Comparison of ENCODE assay signal across 9 mouse cellular contexts in genomic region chr5:112228240-112229076, GRCm38 (mm10). TPM values are rescaled to one million over a fixed set of nuclear protein-coding genes. Genes with fewer than 3 reads are reported as not detected.
DNase-seq lines count a peak whose midpoint lies in the region; ATAC-seq and TF ChIP-seq lines count a peak whose summit lies in the region.
"Had no signal": no experiment of that assay in that cellular context is flagged by ENCODE, and none has a peak within 500 bp of the region (broad histone marks: within the 10 kb centered on the region; RNA-seq: fewer than 3 reads in every experiment).

No protein-coding gene starts in this region.

- under 1% methylated on average over 55 of the region's 57 CpGs for WGBS in lung, embryonic 15.5 days
- under 1% methylated on average over 57 of the region's 57 CpGs for WGBS in forebrain, embryonic 13.5 days
- 1% methylated on average over 54 of the region's 57 CpGs for WGBS in midbrain, postnatal 0 days

- peaks cover 14% of the 10 kb centered on the region for H3K4me1 ChIP-seq in lung, embryonic 15.5 days
- peaks cover 49% of the 10 kb centered on the region for H3K4me1 ChIP-seq in forebrain, embryonic 13.5 days
- peaks cover 14% of the 10 kb centered on the region; the same call in 1 of the 2 replicates for H3K4me1 ChIP-seq in midbrain, postnatal 0 days (ENCODE audit: insufficient read depth, low read length)

- no peak for TF ChIP-seq CTCF in midbrain, postnatal 0 days (IDR thresholded peaks at IDR 0.05)

- H3K4me2 ChIP-seq in lung, embryonic 15.5 days, result peak overlapping the region; percentile 50
- peak overlapping the region; percentile 95 for H3K4me2 ChIP-seq in forebrain, embryonic 13.5 days
- peak overlapping the region; percentile 88 for H3K4me2 ChIP-seq in midbrain, postnatal 0 days (ENCODE audit: low read depth, low read length, poor library complexity, severe bottlenecking)

- no peak; the same call in 1 of the 2 replicates for ATAC-seq in lung, embryonic 15.5 days (ENCODE audit: borderline replicate concordance, extremely low read depth, low FRiP score, low TSS enrichment)
- ATAC-seq in forebrain, embryonic 13.5 days, result peak; percentile 80
- ATAC-seq in midbrain, postnatal 0 days (ENCODE audit: low FRiP score), result peak; percentile 77

- no peaks in the 10 kb centered on the region for H3K36me3 ChIP-seq in lung, embryonic 15.5 days
- H3K36me3 ChIP-seq in forebrain, embryonic 13.5 days (ENCODE audit: poor library complexity, severe bottlenecking), result peaks cover 17% of the 10 kb centered on the region
- H3K36me3 ChIP-seq in midbrain, postnatal 0 days (ENCODE audit: insufficient read depth, low read length), result peaks cover under 1% of the 10 kb centered on the region; the same call in 1 of the 2 replicates

- H3K9me3 ChIP-seq in lung, embryonic 15.5 days, result no peaks in the 10 kb centered on the region
- no peaks in the 10 kb centered on the region for H3K9me3 ChIP-seq in forebrain, embryonic 13.5 days (replicated peaks)
- H3K9me3 ChIP-seq in midbrain, postnatal 0 days (ENCODE audit: low read length), result no peaks in the 10 kb centered on the region

- H3K27ac ChIP-seq in lung, embryonic 15.5 days, result no peak overlapping the region
- H3K27ac ChIP-seq in forebrain, embryonic 13.5 days, result peak overlapping the region; percentile 97
- H3K27ac ChIP-seq in midbrain, postnatal 0 days (ENCODE audit: low read depth, low read length), result peak overlapping the region; percentile 97

- H3K4me3 ChIP-seq in lung, embryonic 15.5 days, result peak overlapping the region; percentile 25
- H3K4me3 ChIP-seq in forebrain, embryonic 13.5 days, result peak overlapping the region; percentile 68
- peak overlapping the region; percentile 69 for H3K4me3 ChIP-seq in midbrain, postnatal 0 days (ENCODE audit: low read depth, low read length)

- H3K27me3 ChIP-seq in lung, embryonic 15.5 days, result peaks cover 68% of the 10 kb centered on the region
- H3K27me3 ChIP-seq in forebrain, embryonic 13.5 days, result no peaks in the 10 kb centered on the region
- H3K27me3 ChIP-seq in midbrain, postnatal 0 days (ENCODE audit: insufficient read depth, low read length), result no peaks in the 10 kb centered on the region

- no peak for DNase-seq in lung, postnatal 10 days
- DNase-seq in layer of hippocampus, adult 9-11 months, result peak; percentile 70
- DNase-seq in midbrain, postnatal 0 days (ENCODE audit: low spot score), result peak; percentile 84
- no peak for DNase-seq in adrenal gland, postnatal 10 days
- DNase-seq in lung, postnatal 4 days, result no peak
- DNase-seq in Muller cell, postnatal 12 days (ENCODE audit: inconsistent ontology term), result no peak

- H3K9ac ChIP-seq in lung, embryonic 15.5 days, result no peak overlapping the region
- H3K9ac ChIP-seq in forebrain, embryonic 13.5 days, result peak overlapping the region; percentile 97
- H3K9ac ChIP-seq in midbrain, postnatal 0 days (replicated peaks; ENCODE audit: low read length, poor library complexity, severe bottlenecking), result peak overlapping the region; percentile 93

RNA-seq across cellular contexts. Expression of gene Cryba4, which starts 23.9 kb away (rescaled TPM):
- polyA plus RNA-seq in lung, embryonic 15.5 days (2015; fragmentation: Nextera tagmentation; extraction: Ambion mirVana), result 1.3 and 1.6 TPM in 2 replicates
- 0.42 and 1.6 TPM in 2 replicates for polyA plus RNA-seq in forebrain, embryonic 13.5 days (2015; fragmentation: Nextera tagmentation; extraction: Ambion mirVana)
- total RNA-seq in midbrain, postnatal 0 days (2014; rRNA removed), result 1.6 and 2.4 TPM in 2 replicates
- polyA plus RNA-seq in midbrain, postnatal 0 days (2015; fragmentation: Nextera tagmentation; extraction: Ambion mirVana), result 2.5 and 2.9 TPM in 2 replicates
- total RNA-seq in adrenal gland, postnatal 10 days (2021), result 10 to 100 TPM in 1 of 2 experiments, 1 to 10 TPM in 1; 7.9 to 17.4 TPM

RNA-seq across cellular contexts. Expression of gene Crybb1, which starts 27.2 kb away (rescaled TPM):
- polyA plus RNA-seq in lung, embryonic 15.5 days (2015; fragmentation: Nextera tagmentation; extraction: Ambion mirVana), result 3.2 and 4.5 TPM in 2 replicates
- 2.1 TPM in 2 replicates for polyA plus RNA-seq in forebrain, embryonic 13.5 days (2015; fragmentation: Nextera tagmentation; extraction: Ambion mirVana)
- total RNA-seq in midbrain, postnatal 0 days (2014; rRNA removed), result 7.2 and 11.5 TPM in 2 replicates
- polyA plus RNA-seq in midbrain, postnatal 0 days (2015; fragmentation: Nextera tagmentation; extraction: Ambion mirVana), result 13.1 and 13.2 TPM in 2 replicates
- 1 to 10 TPM; 1.4 to 2.2 TPM for total RNA-seq in adrenal gland, postnatal 10 days (2021)
- total RNA-seq: neutrophil, adult 5-6 weeks had no signal

RNA-seq across cellular contexts. Expression of gene Tpst2, which starts 48.0 kb away (rescaled TPM):
- polyA plus RNA-seq in lung, embryonic 15.5 days (2015; fragmentation: Nextera tagmentation; extraction: Ambion mirVana), result 55.8 and 61.0 TPM in 2 replicates
- 28.4 and 29.8 TPM in 2 replicates for polyA plus RNA-seq in forebrain, embryonic 13.5 days (2015; fragmentation: Nextera tagmentation; extraction: Ambion mirVana)
- total RNA-seq in midbrain, postnatal 0 days (2014; rRNA removed), result 37.3 and 41.1 TPM in 2 replicates
- polyA plus RNA-seq in midbrain, postnatal 0 days (2015; fragmentation: Nextera tagmentation; extraction: Ambion mirVana), result 37.1 and 37.8 TPM in 2 replicates
- total RNA-seq in adrenal gland, postnatal 10 days (2021), result 100 to 1,000 TPM; 116 to 169 TPM

Comparison
In these comparisons a context has a peak if more than half of its experiments do, and no peak if none do; other contexts are left out.
1. DNase-seq: peak in layer of hippocampus, adult 9-11 months (single experiment) and midbrain, postnatal 0 days (single experiment); none in lung, postnatal 10 days (single experiment), adrenal gland, postnatal 10 days (single experiment), lung, postnatal 4 days (0 of 2) and Muller cell, postnatal 12 days (single experiment).
2. Peak in every context shown above with its lines, with median percentiles within 50 percentile points of each other: H3K4me2 ChIP-seq and H3K4me3 ChIP-seq.